Mouse (Mus musculus) G1E (cell line): ENCODE data around the gene Kat6b. TPM values are rescaled to one million over a fixed set of nuclear protein-coding genes. Genes with fewer than 3 reads are reported as not detected.

Source experiments
- ATAC-seq: 2 replicates; pipeline ENCODE4 v1.8.0; 2016; ENCODE audit warnings: mild to moderate bottlenecking; ENCODE audit not compliant: insufficient number of reproducible peaks, poor library complexity, low FRiP score, severe bottlenecking; ENCODE audit errors: extremely low read depth
- DNase-seq: peaks from one replicate; pipeline ENCODE4 v3.0.0; 2012; ENCODE audit warnings: low spot score
- H3K27me3 ChIP-seq: 2 replicates; pipeline ENCODE4 v1.6.1; 2012; ENCODE audit warnings: mild to moderate bottlenecking, low read length, inconsistent platforms; ENCODE audit not compliant: insufficient read depth
- H3K36me3 ChIP-seq: replicated peaks from 2 replicates; pipeline ENCODE3; 2012; ENCODE audit warnings: mild to moderate bottlenecking, inconsistent platforms
- H3K4me1 ChIP-seq: 2 replicates; pipeline ENCODE4 v1.6.1; 2012; ENCODE audit warnings: low read depth, low read length, inconsistent platforms, mixed read lengths; ENCODE audit not compliant: insufficient read depth
- H3K4me3 ChIP-seq: 2 replicates; pipeline ENCODE4 v1.5.1; 2012; ENCODE audit warnings: low read depth, mild to moderate bottlenecking, inconsistent platforms, low read length, moderate library complexity, mixed read lengths
- H3K9me3 ChIP-seq: replicated peaks from 2 replicates; pipeline ENCODE4 v1.6.1; 2012; ENCODE audit warnings: inconsistent platforms
- CTCF ChIP-seq: IDR thresholded peaks from 2 replicates; pipeline ENCODE4 v1.5.1; 2012; ENCODE audit warnings: low read depth, low read length, inconsistent platforms, mixed read lengths
- GATA1 ChIP-seq: IDR thresholded peaks from 2 replicates; pipeline ENCODE4 v1.6.1; 2012; ENCODE audit warnings: borderline replicate concordance, low read length, inconsistent platforms, mixed read lengths
- GATA2 ChIP-seq: IDR thresholded peaks from 2 replicates; pipeline ENCODE4 v1.6.1; 2012; ENCODE audit warnings: low read depth, low read length, inconsistent platforms, borderline replicate concordance
- POLR2AphosphoS5 ChIP-seq: IDR thresholded peaks from 2 replicates; pipeline ENCODE4 v1.6.1; 2012; ENCODE audit warnings: low read depth, low read length, inconsistent platforms; ENCODE audit not compliant: insufficient replicate concordance
- TAL1 ChIP-seq: conservative IDR thresholded peaks from 2 replicates; pipeline ENCODE4 v1.6.1; 2012; ENCODE audit warnings: low read depth, low read length, inconsistent platforms, mixed read lengths
- polyA plus RNA-seq: library from polyadenylated mRNA; stranded (reverse); fragments of >175 nt; gene quantifications from 2 replicates; pipeline ENCODE4 v1.2.3, GENCODE M21; 2012
- total RNA-seq, 2 experiments: library from RNA; stranded (forward) in 1 of 2; stranded (reverse) in 1 of 2; fragments of 200-1000 nt in 1 of 2; fragments of >200 nt in 1 of 2; fragmentation: Nextera tagmentation in 1 of 2; gene quantifications; 2 replicates each; pipeline ENCODE4 v1.2.3; 2014 to 2017

Kat6b gene
- total and polyA plus RNA-seq, 3 experiments, result 4.1 to 56.7 (median 17.8) TPM

DNA sequence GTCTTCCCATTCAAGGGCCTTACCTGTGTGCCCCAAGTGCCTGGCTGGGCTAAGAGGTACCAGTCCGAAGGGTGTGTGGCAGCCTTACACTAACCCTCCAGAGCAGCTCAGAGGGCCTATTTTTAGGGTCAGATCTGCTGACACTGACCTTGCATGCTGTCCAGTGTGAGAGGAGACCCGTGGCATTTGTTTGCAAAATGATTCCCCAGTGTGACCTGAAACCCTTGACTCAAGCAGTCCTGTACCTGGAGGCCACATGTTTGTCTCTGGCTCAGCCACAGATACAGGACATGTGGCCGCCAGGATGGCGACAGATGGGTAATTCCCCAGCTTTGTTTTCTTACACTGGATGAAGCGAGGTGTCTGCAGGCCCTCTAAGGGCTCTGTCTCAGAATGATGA, 233.3 kb downstream of the Kat6b start, which contains the start of gene Dupd1:
TSS of gene Dupd1 (minus strand) at position 91 of the 400 bp plus-strand sequence.
- Histone ChIP-seq H3K4me1 (no peaks in the 10 kb centered on the region), H3K9me3 (no peaks in the 10 kb centered on the region), H3K27me3 (peaks cover 51% of the 10 kb centered on the region), H3K4me3 (no peak within 1 kb of the TSS), H3K36me3 (no peaks in the 10 kb centered on the region)
- TF ChIP-seq GATA1, result no peak
- TF ChIP-seq GATA2, result no peak
- TF ChIP-seq POLR2AphosphoS5, result no peak
- no peak for TF ChIP-seq TAL1
- no peak for TF ChIP-seq CTCF
- DNase-seq (no peak), ATAC-seq (no peak)

DNA sequence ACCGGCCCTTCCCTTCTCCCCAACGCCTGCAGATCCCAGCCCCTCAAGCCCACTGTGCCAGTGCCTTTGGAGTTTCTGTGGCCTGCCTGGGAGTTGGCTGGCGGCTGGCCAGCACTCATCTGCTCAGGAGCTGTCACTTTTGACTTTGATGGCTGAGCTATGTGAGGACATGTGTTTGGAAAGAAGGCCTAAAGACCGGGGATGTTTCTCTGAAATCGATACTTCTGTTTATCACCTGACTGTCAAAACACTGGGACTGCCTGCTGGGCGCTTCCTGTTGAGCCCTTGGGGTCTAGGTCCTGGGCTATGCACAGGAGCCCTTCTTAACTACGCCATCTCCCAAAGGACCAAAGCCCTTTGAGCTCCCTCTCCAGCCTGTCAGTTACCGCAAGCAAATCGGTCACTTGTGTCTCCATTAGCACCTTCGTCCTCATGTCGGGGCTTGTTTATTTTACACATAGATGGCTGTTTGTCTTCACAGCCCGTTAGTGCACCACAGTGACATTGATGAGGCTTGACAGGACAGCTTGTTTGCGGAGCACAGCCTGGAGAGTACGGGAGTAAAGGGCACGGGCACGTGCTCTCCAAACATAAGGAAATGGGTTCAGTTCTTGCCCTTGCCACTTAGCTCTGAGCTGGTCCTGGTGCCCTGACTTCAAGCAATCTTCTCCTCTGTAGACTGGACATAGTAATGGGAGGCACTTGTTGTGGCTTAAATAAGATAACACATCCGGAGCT, 238.6 kb downstream of the Kat6b start:
- Histone ChIP-seq H3K4me3 (no peak overlapping the region), H3K4me1 (no peaks in the 10 kb centered on the region), H3K9me3 (no peaks in the 10 kb centered on the region), H3K36me3 (no peaks in the 10 kb centered on the region), H3K27me3 (peaks cover 63% of the 10 kb centered on the region)
- no peak for DNase-seq
- ATAC-seq, result no peak
- TF ChIP-seq GATA1 (no peak), POLR2AphosphoS5 (no peak), CTCF (no peak), TAL1 (no peak), GATA2 (no peak)

DNA sequence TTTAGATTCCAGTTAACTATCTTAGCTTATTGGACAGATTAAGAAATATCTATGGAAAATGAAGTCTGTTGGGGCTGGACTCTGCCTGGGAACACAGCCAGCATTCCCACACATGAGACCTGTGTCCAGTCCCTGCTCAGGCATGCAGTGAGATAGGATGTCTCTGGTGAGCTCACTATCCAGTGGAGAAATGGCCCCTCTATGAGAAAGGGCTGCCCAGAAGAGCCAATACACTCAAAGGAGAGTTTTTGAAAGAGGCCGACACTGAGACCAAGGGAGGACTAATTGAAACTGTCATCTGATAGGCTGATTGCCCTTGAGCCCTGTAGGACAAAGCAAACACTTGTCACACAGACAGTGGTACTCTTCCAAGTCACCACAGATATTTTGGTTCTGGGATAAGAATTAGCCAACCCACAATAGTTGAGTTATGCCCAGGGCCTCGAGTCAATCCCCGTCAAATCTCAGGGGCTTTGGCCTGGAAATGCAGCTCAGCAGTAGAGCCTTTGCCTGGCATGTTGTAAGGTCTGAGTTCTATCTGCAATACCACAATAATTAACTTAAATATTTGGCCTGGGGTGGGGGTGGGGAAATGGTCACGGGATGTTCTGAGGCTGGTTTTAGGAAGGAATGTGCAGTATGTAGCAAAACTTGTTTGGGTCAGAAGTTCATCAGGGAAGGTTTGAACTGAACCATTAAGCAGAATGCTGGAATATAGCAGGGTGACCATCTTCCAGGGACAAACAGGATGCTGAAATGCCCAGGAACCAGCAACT, 239.4 kb downstream of the Kat6b start:
- TF ChIP-seq GATA2 (no peak), POLR2AphosphoS5 (no peak), GATA1 (no peak), TAL1 (no peak), CTCF (no peak)
- Histone ChIP-seq H3K4me1 (no peaks in the 10 kb centered on the region), H3K4me3 (no peak overlapping the region), H3K36me3 (no peaks in the 10 kb centered on the region), H3K9me3 (no peaks in the 10 kb centered on the region), H3K27me3 (peaks cover 64% of the 10 kb centered on the region)
- ATAC-seq (no peak), DNase-seq (no peak)

Other genes starting within 250 kb of the Kat6b start
- not detected in 2 replicates for gene Dupd1, start 233.1 kb downstream of the Kat6b start, total RNA-seq (2014; fragmentation: Nextera tagmentation)
- not detected in 2 replicates for gene Dupd1, start 233.1 kb downstream of the Kat6b start, total RNA-seq (2017)
- not detected in 2 replicates for gene Dupd1, start 233.1 kb downstream of the Kat6b start, polyA plus RNA-seq